Mouse (Mus musculus) WW6 (cell line): ENCODE measurements around the gene Rslcan18.
A peak's percentile ranks its signal among the peaks of the same experiment; 100 is the strongest.
"Not testable (repeated sequence)": the region's sequence is repeated elsewhere in the genome, so short reads cannot be mapped to it uniquely, and the experiment has no call there.

Experiments
- DNase-seq: peaks from one replicate; pipeline ENCODE4 v3.0.0-alpha.2; 2013; ENCODE audit warnings: low read depth, low spot score

Gene Rslcan18

GRCm38 (mm10) chr13:67116163-67116562, at the start of gene Rslcan18:
Rslcan18 (minus strand) TSS chr13:67116263.
- not testable (repeated sequence) for DNase-seq

- DNase-seq: peak; percentile 47
Measured at GRCm38 (mm10) chr13:67128038-67128721, 12.1 kb upstream of the Rslcan18 start.

GRCm38 (mm10) chr13:67127507-67127906, 11.4 kb upstream of the Rslcan18 start:
- not testable (repeated sequence) for DNase-seq

GRCm38 (mm10) chr13:67124460-67124859, 8.4 kb upstream of the Rslcan18 start:
- DNase-seq: no peak

GRCm38 (mm10) chr13:67121360-67121759, 5.3 kb upstream of the Rslcan18 start, which contains the start of gene Zfp759:
Zfp759 (plus strand) TSS chr13:67121660.
- not testable (repeated sequence) for DNase-seq

- DNase-seq: no peak
Measured at GRCm38 (mm10) chr13:67113287-67113686, 2.8 kb downstream of the Rslcan18 start.

GRCm38 (mm10) chr13:67112096-67112495, 4.0 kb downstream of the Rslcan18 start:
- no peak for DNase-seq

GRCm38 (mm10) chr13:67108821-67109206, 7.2 kb downstream of the Rslcan18 start:
- no peak for DNase-seq

- DNase-seq: peak; percentile 85
Measured at GRCm38 (mm10) chr13:67108194-67108820, 7.8 kb downstream of the Rslcan18 start, which contains the start of gene Gm28557. Gm28557 (minus strand) TSS chr13:67108604.

- DNase-seq: no peak
Measured at GRCm38 (mm10) chr13:67107681-67108080, 8.4 kb downstream of the Rslcan18 start.

GRCm38 (mm10) chr13:67097876-67098275, 18.2 kb downstream of the Rslcan18 start, which contains the start of gene Zfp708:
Zfp708 (minus strand) TSS chr13:67097976.
- no peak for DNase-seq

GRCm38 (mm10) chr13:67090154-67090553, 25.9 kb downstream of the Rslcan18 start:
- no peak for DNase-seq

- peak; percentile 50 for DNase-seq
Measured at GRCm38 (mm10) chr13:67081946-67082345, 34.1 kb downstream of the Rslcan18 start.

GRCm38 (mm10) chr13:67081142-67081713, 34.8 kb downstream of the Rslcan18 start:
- peak; percentile 52 for DNase-seq

GRCm38 (mm10) chr13:67077244-67077643, 38.8 kb downstream of the Rslcan18 start:
- no peak for DNase-seq

GRCm38 (mm10) chr13:67072786-67073185, 43.3 kb downstream of the Rslcan18 start:
- no peak for DNase-seq

GRCm38 (mm10) chr13:67065386-67065785, 50.7 kb downstream of the Rslcan18 start:
- DNase-seq: peak; percentile 40

- DNase-seq: no peak
Measured at GRCm38 (mm10) chr13:67062427-67062826, 53.6 kb downstream of the Rslcan18 start.

- peak; percentile 84 for DNase-seq
Measured at GRCm38 (mm10) chr13:67060786-67061358, 55.2 kb downstream of the Rslcan18 start, which contains the start of gene Zfp712. Zfp712 (minus strand) TSS chr13:67061170.

GRCm38 (mm10) chr13:67060161-67060785, 55.8 kb downstream of the Rslcan18 start:
- DNase-seq: no peak
